Mouse (Mus musculus) hindbrain, postnatal 0 days (tissue): ENCODE measurements around the gene Spin1. TPM values are rescaled to one million over a fixed set of nuclear protein-coding genes. Genes with fewer than 3 reads are reported as not detected.
A peak's percentile ranks its signal among the peaks of the same experiment; 100 is the strongest.

Experiments
- ATAC-seq: fragments of 200-750 bp; cut with Nextera tagmentation; 2 replicates; pipeline ENCODE4 v1.8.0; 2017; ENCODE audit warnings: mild to moderate bottlenecking, moderate TSS enrichment, moderate library complexity
- DNase-seq: peaks from one replicate; pipeline ENCODE4 v3.0.0-alpha.2; 2015; ENCODE audit warnings: low spot score
- H3K27ac ChIP-seq: fragments of 300-500 bp; sonication (generic); 2 replicates; pipeline ENCODE4 v1.5.1; 2014; ENCODE audit warnings: mild to moderate bottlenecking
- H3K27me3 ChIP-seq: fragments of 300-500 bp; sonication (generic); 2 replicates; pipeline ENCODE4 v1.6.1; 2014; ENCODE audit warnings: low read length, mixed read lengths; ENCODE audit not compliant: insufficient read depth
- H3K36me3 ChIP-seq: fragments of 300-500 bp; sonication (generic); 2 replicates; pipeline ENCODE4 v1.6.1; 2014; ENCODE audit warnings: low read length, mixed read lengths; ENCODE audit not compliant: insufficient read depth
- H3K4me1 ChIP-seq: fragments of 300-500 bp; sonication (generic); 2 replicates; pipeline ENCODE4 v1.6.1; 2014; ENCODE audit warnings: antibody characterized with exemption, low read length, mixed read lengths; ENCODE audit not compliant: insufficient read depth
- H3K4me2 ChIP-seq: fragments of 300-500 bp; sonication (generic); 2 replicates; pipeline ENCODE4 v1.6.1; 2014; ENCODE audit warnings: low read depth, mild to moderate bottlenecking, low read length, moderate library complexity, mixed read lengths
- H3K4me3 ChIP-seq: fragments of 300-500 bp; sonication (generic); 2 replicates; pipeline ENCODE4 v1.5.1; 2014; ENCODE audit warnings: low read length
- H3K9ac ChIP-seq: fragments of 300-500 bp; sonication (generic); replicated peaks from 2 replicates; pipeline ENCODE4 v1.6.1; 2014; ENCODE audit warnings: mild to moderate bottlenecking, low read length, moderate library complexity, mixed read lengths
- H3K9me3 ChIP-seq: fragments of 300-500 bp; sonication (generic); 2 replicates; pipeline ENCODE4 v1.6.1; 2016; ENCODE audit warnings: low read length, mixed read lengths
- CTCF ChIP-seq: IDR thresholded peaks from 2 replicates; pipeline ENCODE4 v1.5.1; 2016; ENCODE audit warnings: antibody characterized with exemption, control low read depth, low read depth
- WGBS: fragments of 180-500 bp; shearing (Covaris S2); extraction: QIAGEN DNeasy Blood & Tissue Kit; methylation state at CpG from one replicate; pipeline ENCODE4 v1.1.7; 2014; 5-methylcytosine and 5-hydroxymethylcytosine counted together
- polyA plus RNA-seq: library from polyadenylated mRNA; unstranded; fragments of >200 nt; fragmentation: Nextera tagmentation; extraction: Ambion mirVana; gene quantifications from 2 replicates; pipeline ENCODE4 v1.2.1, GENCODE M21; 2015
- total RNA-seq: library from RNA; depleted of rRNA; stranded (reverse); fragments of >200 nt; gene quantifications from 2 replicates; pipeline ENCODE4 v1.2.3, GENCODE M21; 2014

Spin1 gene
- total and polyA plus RNA-seq, 2 experiments from 2014 or later: 131 to 174 TPM

DNA sequence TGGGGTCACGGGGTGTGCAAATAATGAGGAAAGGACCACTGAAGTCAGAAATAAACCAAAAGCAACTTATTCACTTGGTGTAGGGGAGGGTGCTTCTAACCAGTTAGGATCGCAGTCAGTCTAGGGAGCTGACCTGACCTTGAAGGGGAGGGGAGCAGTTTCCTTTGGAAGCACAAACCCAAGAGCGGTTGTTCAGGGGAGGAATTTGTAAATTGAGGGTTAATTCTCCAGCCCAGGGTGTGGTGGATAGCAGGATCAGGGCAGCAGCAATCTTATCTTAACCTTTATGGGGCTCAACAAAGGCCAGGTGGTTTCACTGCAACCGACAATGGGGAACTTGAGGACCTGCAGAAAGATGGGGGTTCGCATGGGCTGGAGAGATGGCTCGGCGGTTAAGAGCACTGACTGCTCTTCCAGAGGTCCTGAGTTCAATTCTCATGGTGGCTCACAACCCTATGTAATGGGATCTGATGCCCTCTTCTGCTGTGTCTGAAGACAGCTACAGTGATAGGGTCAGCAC lies 5.4 kb upstream of the Spin1 start:
- no peaks in the 10 kb centered on the region for H3K9me3 ChIP-seq
- 93% methylated on average over 7 of the region's 7 CpGs for WGBS
- no peak for TF ChIP-seq CTCF
- no peak overlapping the region for H3K4me2 ChIP-seq
- H3K27ac ChIP-seq: no peak overlapping the region
- H3K27me3 ChIP-seq: no peaks in the 10 kb centered on the region
- H3K4me1 ChIP-seq: peaks cover 6% of the 10 kb centered on the region; the same call in 1 of the 2 replicates
- no peak overlapping the region for H3K4me3 ChIP-seq
- ATAC-seq: no peak
- no peak for DNase-seq
- H3K9ac ChIP-seq: no peak overlapping the region
- no peaks in the 10 kb centered on the region for H3K36me3 ChIP-seq

DNA sequence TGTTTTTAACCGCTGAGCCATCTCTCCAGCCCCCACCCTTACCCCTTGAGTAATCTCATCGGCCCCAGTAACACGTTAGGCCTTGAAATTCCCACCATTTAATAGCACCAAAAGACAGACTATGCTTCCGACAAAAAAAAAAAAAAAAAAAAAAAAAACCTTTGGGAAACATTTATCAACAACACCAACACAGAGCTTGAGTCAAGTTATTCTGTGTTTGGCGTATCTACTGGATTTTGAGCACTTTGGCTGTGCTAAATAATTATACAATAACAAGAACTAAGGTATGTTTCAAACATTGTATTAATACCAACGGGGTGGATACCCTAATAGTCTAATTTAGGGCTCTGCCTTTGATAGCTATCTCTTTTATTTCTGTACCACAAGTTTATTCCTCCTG lies 4.0 kb upstream of the Spin1 start:
- ATAC-seq (no peak), DNase-seq (no peak)
- 93% methylated on average over 6 of the region's 6 CpGs for WGBS
- Histone ChIP-seq H3K9me3 (no peaks in the 10 kb centered on the region), H3K27me3 (no peaks in the 10 kb centered on the region), H3K9ac (no peak overlapping the region), H3K27ac (no peak overlapping the region), H3K4me1 (peaks cover 6% of the 10 kb centered on the region; the same call in 1 of the 2 replicates), H3K36me3 (no peaks in the 10 kb centered on the region), H3K4me2 (no peak overlapping the region), H3K4me3 (no peak overlapping the region)
- TF ChIP-seq CTCF: no peak

DNA sequence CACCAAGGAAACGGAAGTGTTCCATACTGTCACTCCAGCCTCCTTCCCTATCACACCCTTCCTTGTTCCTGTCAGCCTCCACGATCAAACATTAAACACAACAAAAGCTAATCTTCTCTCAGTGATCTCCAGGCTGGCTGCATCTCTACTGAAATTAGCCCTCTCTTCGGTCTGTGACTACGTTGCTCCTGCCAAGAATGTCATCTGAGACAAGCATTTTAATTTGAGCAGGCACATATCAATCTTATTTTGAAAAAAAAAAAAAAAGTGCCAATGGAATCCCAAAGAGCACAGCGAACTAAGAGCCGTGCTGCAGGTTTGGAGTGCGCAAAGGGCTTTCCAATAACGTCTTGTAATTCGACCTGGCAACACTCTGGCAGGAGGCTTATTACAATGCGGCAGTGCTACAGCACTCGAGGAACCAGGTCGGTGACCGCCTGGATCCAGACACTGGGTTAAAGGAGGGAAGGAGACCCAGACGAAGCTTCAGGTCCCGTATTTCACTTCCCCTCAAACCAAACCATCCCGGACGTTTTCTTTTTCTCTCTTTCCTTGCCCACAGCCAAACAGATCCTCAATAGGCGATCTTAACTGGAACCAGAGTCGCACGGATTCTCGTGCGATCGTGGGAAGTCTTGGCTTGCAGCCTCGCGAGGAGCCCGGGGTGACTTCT lies 984 bp upstream of the Spin1 start:
- Histone ChIP-seq H3K9me3 (no peaks in the 10 kb centered on the region), H3K4me3 (peak overlapping the region; percentile 92), H3K4me2 (peak overlapping the region; percentile 94), H3K36me3 (no peaks in the 10 kb centered on the region), H3K27ac (peak overlapping the region; percentile 98), H3K4me1 (peaks cover 12% of the 10 kb centered on the region), H3K9ac (peak overlapping the region; percentile 99), H3K27me3 (no peaks in the 10 kb centered on the region)
- 1% methylated on average over 26 of the region's 26 CpGs for WGBS
- no peak for TF ChIP-seq CTCF
- peak; percentile 8 for ATAC-seq
- peak; percentile 47 for DNase-seq

DNA sequence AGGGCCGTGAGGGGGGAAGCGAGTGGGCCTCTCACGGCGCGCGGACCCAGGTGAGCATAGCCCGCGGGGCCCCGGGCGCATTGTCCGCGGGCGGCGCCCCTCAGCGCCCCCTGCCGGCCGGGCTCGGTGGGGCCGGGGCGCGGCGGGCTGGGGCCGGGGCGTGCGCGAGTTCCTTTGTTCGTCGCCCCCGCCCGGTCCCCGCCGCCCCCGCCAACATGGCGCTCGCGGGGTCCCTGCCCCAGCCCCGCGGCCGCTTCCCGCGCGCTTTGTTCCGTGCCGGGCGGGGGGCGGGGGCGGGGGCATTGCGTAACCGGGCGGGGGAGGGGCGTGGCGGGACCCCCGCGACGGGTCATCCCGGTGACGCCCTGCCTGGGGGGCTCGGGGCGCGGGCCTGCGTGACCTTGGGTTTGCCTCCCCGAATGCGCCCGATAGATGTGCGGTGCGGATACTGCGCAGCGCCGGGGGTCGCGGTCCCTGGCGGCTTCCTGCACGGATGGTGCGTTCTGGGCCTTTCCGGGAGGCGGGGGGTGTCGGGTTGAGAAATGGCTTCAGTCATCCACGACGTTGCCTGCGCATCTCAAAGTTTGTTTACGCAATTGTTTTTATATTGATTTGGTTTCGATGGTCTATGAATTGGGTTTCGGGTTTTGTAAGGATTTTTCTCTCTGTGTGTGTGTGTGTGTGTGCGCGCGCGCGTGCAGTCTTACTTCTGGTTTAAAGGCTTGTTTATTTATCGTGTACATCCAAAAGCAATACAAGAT lies 516 bp downstream of the Spin1 start:
- Histone ChIP-seq H3K4me3 (peak overlapping the region; percentile 92), H3K9ac (peak overlapping the region; percentile 99), H3K36me3 (no peaks in the 10 kb centered on the region), H3K9me3 (no peaks in the 10 kb centered on the region), H3K27ac (peak overlapping the region; percentile 98), H3K4me1 (peaks cover 12% of the 10 kb centered on the region), H3K4me2 (peak overlapping the region; percentile 94), H3K27me3 (no peaks in the 10 kb centered on the region)
- ATAC-seq (peak; percentile 78), DNase-seq (peak; percentile 71)
- 3% methylated on average over 56 of the region's 89 CpGs for WGBS
- no peak for TF ChIP-seq CTCF

DNA sequence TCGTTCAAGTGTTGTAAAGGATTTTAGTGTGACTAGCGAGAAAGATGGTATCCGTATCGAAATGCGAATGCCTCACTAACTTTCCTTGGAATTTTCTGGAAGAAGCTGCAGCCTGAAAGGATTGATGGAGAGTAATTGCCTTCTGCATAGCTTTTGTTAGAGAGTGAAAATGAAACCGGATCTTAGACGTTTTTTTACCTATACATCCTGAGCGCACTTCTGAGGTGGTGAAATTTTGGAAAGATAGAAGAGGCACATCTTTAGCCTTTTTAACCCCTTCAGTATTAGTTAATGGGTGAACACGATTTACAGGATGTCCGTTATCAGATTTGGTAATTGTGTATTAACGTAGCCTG lies 1.1 kb downstream of the Spin1 start:
- Histone ChIP-seq H3K9me3 (no peaks in the 10 kb centered on the region), H3K9ac (peak overlapping the region; percentile 99), H3K36me3 (no peaks in the 10 kb centered on the region), H3K27ac (peak overlapping the region; percentile 98), H3K4me2 (peak overlapping the region; percentile 94), H3K4me3 (peak overlapping the region; percentile 92), H3K27me3 (no peaks in the 10 kb centered on the region), H3K4me1 (peaks cover 12% of the 10 kb centered on the region)
- ATAC-seq (no peak), DNase-seq (peak; percentile 33)
- TF ChIP-seq CTCF: no peak
- WGBS: 25% methylated on average over 11 of the region's 11 CpGs

DNA sequence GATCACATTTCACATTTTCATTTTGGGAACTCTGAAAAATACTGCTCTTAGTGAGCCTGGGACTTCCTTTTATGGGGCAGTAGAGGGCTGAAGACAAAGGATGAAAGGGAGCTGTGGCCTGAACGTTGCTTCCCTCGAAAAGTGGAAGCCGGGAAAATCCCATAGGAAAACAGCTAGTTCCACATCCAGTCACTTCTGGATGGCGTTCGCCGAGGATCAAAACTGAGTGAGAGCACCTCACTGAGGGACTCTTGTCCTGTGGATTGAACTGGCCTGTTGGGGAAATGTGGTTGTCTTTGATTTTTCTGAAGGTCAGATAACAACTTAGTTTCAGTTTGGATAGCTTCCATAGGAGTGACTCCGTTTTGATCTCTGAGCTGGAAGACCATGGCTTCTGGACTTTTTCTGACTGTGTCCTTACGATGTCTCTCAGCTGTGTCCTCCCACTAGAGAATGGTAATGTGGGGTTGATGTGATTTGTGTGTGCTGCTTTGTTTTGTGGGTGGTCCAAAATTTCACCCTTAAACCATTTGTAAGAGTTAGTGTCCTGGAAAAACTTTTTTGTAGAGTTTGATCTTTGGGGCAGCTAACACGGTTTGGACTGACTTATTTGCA lies 2.5 kb downstream of the Spin1 start:
- ATAC-seq (no peak), DNase-seq (no peak)
- Histone ChIP-seq H3K4me3 (no peak overlapping the region), H3K9me3 (no peaks in the 10 kb centered on the region), H3K4me2 (peak overlapping the region; percentile 94), H3K27ac (no peak overlapping the region), H3K9ac (no peak overlapping the region), H3K4me1 (peaks cover 12% of the 10 kb centered on the region), H3K27me3 (no peaks in the 10 kb centered on the region), H3K36me3 (no peaks in the 10 kb centered on the region)
- no peak for TF ChIP-seq CTCF
- 89% methylated on average over 9 of the region's 9 CpGs for WGBS
